Mouse (Mus musculus): ENCODE measurements around the gene Actl7a. TPM values are rescaled to one million over a fixed set of nuclear protein-coding genes. Genes with fewer than 3 reads are reported as not detected.

The Actl7a gene
- polyA plus RNA-seq, 1 experiment from 2014 or later, result not detected

- no peak overlapping the region for H3K27ac ChIP-seq (ENCODE audit: low read length)
- H3K9ac ChIP-seq (ENCODE audit: low read length), result no peak overlapping the region
- H3K27me3 ChIP-seq (ENCODE audit: control insufficient read depth, insufficient read depth, low read depth, low read length), result no peaks in the 10 kb centered on the region
- H3K4me2 ChIP-seq (ENCODE audit: low read depth, low read length), result no peak overlapping the region
- no peak overlapping the region for H3K4me3 ChIP-seq (ENCODE audit: low read length)
- no peaks in the 10 kb centered on the region for H3K4me1 ChIP-seq (replicated peaks; ENCODE audit: control insufficient read depth, insufficient read depth, low read length)
- peaks cover 31% of the 10 kb centered on the region for H3K36me3 ChIP-seq (ENCODE audit: control insufficient read depth, insufficient read depth, low read length)
- ATAC-seq (ENCODE audit: low read depth), result no peak
- H3K9me3 ChIP-seq (ENCODE audit: control insufficient read depth, low read length), result no peaks in the 10 kb centered on the region
- 94% methylated on average over 9 of the region's 9 CpGs for WGBS
These were observed 4.2 kb downstream of the Actl7a start for GRCm38 (mm10) chr4:56747456-56747855.

GRCm38 (mm10) chr4:56756021-56756420 lies 12.8 kb downstream of the Actl7a start:
- 85% methylated on average over 5 of the region's 5 CpGs for WGBS
- no peaks in the 10 kb centered on the region for H3K27me3 ChIP-seq (ENCODE audit: control insufficient read depth, insufficient read depth, low read depth, low read length)
- no peak overlapping the region for H3K27ac ChIP-seq (ENCODE audit: low read length)
- no peak overlapping the region for H3K4me2 ChIP-seq (ENCODE audit: low read depth, low read length)
- ATAC-seq (ENCODE audit: low read depth), result no peak
- no peak overlapping the region for H3K4me3 ChIP-seq (ENCODE audit: low read length)
- H3K9ac ChIP-seq (ENCODE audit: low read length), result no peak overlapping the region
- peaks cover 62% of the 10 kb centered on the region for H3K36me3 ChIP-seq (ENCODE audit: control insufficient read depth, insufficient read depth, low read length)
- no peaks in the 10 kb centered on the region for H3K9me3 ChIP-seq (ENCODE audit: control insufficient read depth, low read length)
- no peaks in the 10 kb centered on the region for H3K4me1 ChIP-seq (replicated peaks; ENCODE audit: control insufficient read depth, insufficient read depth, low read length)

- no peak for ATAC-seq (ENCODE audit: low read depth)
- 90% methylated on average over 10 of the region's 10 CpGs for WGBS
These were observed 13.9 kb downstream of the Actl7a start for GRCm38 (mm10) chr4:56756966-56757600.

GRCm38 (mm10) chr4:56757693-56758092 lies 14.5 kb downstream of the Actl7a start:
- no peak for ATAC-seq (ENCODE audit: low read depth)
- Histone ChIP-seq H3K9me3 (ENCODE audit: control insufficient read depth, low read length) (no peaks in the 10 kb centered on the region), H3K27ac (ENCODE audit: low read length) (no peak overlapping the region), H3K4me3 (ENCODE audit: low read length) (no peak overlapping the region), H3K36me3 (ENCODE audit: control insufficient read depth, insufficient read depth, low read length) (peaks cover 61% of the 10 kb centered on the region), H3K4me1 (replicated peaks; ENCODE audit: control insufficient read depth, insufficient read depth, low read length) (no peaks in the 10 kb centered on the region), H3K27me3 (ENCODE audit: control insufficient read depth, insufficient read depth, low read depth, low read length) (no peaks in the 10 kb centered on the region), H3K4me2 (ENCODE audit: low read depth, low read length) (no peak overlapping the region), H3K9ac (ENCODE audit: low read length) (no peak overlapping the region)
- WGBS, result 97% methylated on average over 1 of the region's 1 CpGs

More at GRCm38 (mm10) chr4:56756966-56757600, 13.9 kb downstream of the Actl7a start:
- H3K4me1 ChIP-seq (replicated peaks; ENCODE audit: control insufficient read depth, insufficient read depth, low read length), result no peaks in the 10 kb centered on the region
- no peak overlapping the region for H3K4me2 ChIP-seq (ENCODE audit: low read depth, low read length)
- H3K36me3 ChIP-seq (ENCODE audit: control insufficient read depth, insufficient read depth, low read length), result peaks cover 59% of the 10 kb centered on the region
- H3K9me3 ChIP-seq (ENCODE audit: control insufficient read depth, low read length), result no peaks in the 10 kb centered on the region
- no peak overlapping the region for H3K9ac ChIP-seq (ENCODE audit: low read length)
- no peak overlapping the region for H3K27ac ChIP-seq (ENCODE audit: low read length)
- H3K4me3 ChIP-seq (ENCODE audit: low read length), result no peak overlapping the region
- H3K27me3 ChIP-seq (ENCODE audit: control insufficient read depth, insufficient read depth, low read depth, low read length), result no peaks in the 10 kb centered on the region

- no peak; the same call in 1 of the 2 replicates for ATAC-seq (ENCODE audit: low read depth)
These were observed 24.7 kb downstream of the Actl7a start for GRCm38 (mm10) chr4:56767861-56768284.

GRCm38 (mm10) chr4:56768913-56769312 lies 25.7 kb downstream of the Actl7a start:
- H3K27me3 ChIP-seq (ENCODE audit: control insufficient read depth, insufficient read depth, low read depth, low read length), result no peaks in the 10 kb centered on the region
- no peaks in the 10 kb centered on the region for H3K4me1 ChIP-seq (replicated peaks; ENCODE audit: control insufficient read depth, insufficient read depth, low read length)
- ATAC-seq (ENCODE audit: low read depth), result no peak
- H3K4me3 ChIP-seq (ENCODE audit: low read length), result no peak overlapping the region
- H3K9me3 ChIP-seq (ENCODE audit: control insufficient read depth, low read length), result no peaks in the 10 kb centered on the region
- H3K36me3 ChIP-seq (ENCODE audit: control insufficient read depth, insufficient read depth, low read length), result peaks cover 64% of the 10 kb centered on the region
- H3K9ac ChIP-seq (ENCODE audit: low read length), result no peak overlapping the region
- H3K27ac ChIP-seq (ENCODE audit: low read length), result no peak overlapping the region
- H3K4me2 ChIP-seq (ENCODE audit: low read depth, low read length), result no peak overlapping the region
- 87% methylated on average over 7 of the region's 7 CpGs for WGBS

More at GRCm38 (mm10) chr4:56767861-56768284, 24.7 kb downstream of the Actl7a start:
- H3K4me1 ChIP-seq (replicated peaks; ENCODE audit: control insufficient read depth, insufficient read depth, low read length), result no peaks in the 10 kb centered on the region
- H3K27ac ChIP-seq (ENCODE audit: low read length), result no peak overlapping the region
- H3K27me3 ChIP-seq (ENCODE audit: control insufficient read depth, insufficient read depth, low read depth, low read length), result no peaks in the 10 kb centered on the region
- H3K4me2 ChIP-seq (ENCODE audit: low read depth, low read length), result no peak overlapping the region
- no peaks in the 10 kb centered on the region for H3K9me3 ChIP-seq (ENCODE audit: control insufficient read depth, low read length)
- no peak overlapping the region for H3K4me3 ChIP-seq (ENCODE audit: low read length)
- H3K9ac ChIP-seq (ENCODE audit: low read length), result no peak overlapping the region
- WGBS, result 64% methylated on average over 4 of the region's 5 CpGs
- H3K36me3 ChIP-seq (ENCODE audit: control insufficient read depth, insufficient read depth, low read length), result peaks cover 57% of the 10 kb centered on the region

- peaks cover 67% of the 10 kb centered on the region for H3K36me3 ChIP-seq (ENCODE audit: control insufficient read depth, insufficient read depth, low read length)
These were observed 27.9 kb downstream of the Actl7a start for GRCm38 (mm10) chr4:56771065-56771464.

DNA sequence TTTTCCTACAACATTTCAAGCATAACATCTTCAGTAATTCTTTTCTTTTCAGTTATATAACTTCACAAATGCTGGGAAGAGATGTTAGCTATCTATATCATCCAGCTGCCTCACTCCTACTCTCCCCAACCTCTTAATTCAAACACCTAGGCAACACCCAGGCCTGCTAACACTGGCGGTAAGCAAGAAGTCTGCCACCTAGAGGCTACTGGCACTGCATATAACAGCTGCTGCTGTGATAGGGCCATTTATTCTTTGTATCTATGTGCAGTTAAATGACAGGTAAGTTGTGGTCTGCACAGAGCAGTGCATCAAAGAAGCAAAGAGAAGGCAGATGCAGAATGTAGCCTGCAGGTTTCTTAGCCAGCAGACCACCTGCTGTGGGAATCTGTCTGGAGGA lies 48.2 kb downstream of the Actl7a start:
- Histone ChIP-seq H3K4me3 (ENCODE audit: low read length) (no peak overlapping the region), H3K9ac (ENCODE audit: low read length) (no peak overlapping the region), H3K36me3 (ENCODE audit: control insufficient read depth, insufficient read depth, low read length) (peaks cover 59% of the 10 kb centered on the region), H3K4me1 (replicated peaks; ENCODE audit: control insufficient read depth, insufficient read depth, low read length) (no peaks in the 10 kb centered on the region), H3K9me3 (ENCODE audit: control insufficient read depth, low read length) (no peaks in the 10 kb centered on the region), H3K4me2 (ENCODE audit: low read depth, low read length) (no peak overlapping the region), H3K27me3 (ENCODE audit: control insufficient read depth, insufficient read depth, low read depth, low read length) (no peaks in the 10 kb centered on the region), H3K27ac (ENCODE audit: low read length) (no peak overlapping the region)
- ATAC-seq (ENCODE audit: low read depth), result no peak
- 29% methylated on average over 1 of the region's 1 CpGs for WGBS

More at GRCm38 (mm10) chr4:56771065-56771464, 27.9 kb downstream of the Actl7a start:
- no peak overlapping the region for H3K9ac ChIP-seq (ENCODE audit: low read length)
- 68% methylated on average over 1 of the region's 1 CpGs for WGBS
- no peak for ATAC-seq (ENCODE audit: low read depth)
- no peak overlapping the region for H3K27ac ChIP-seq (ENCODE audit: low read length)
- no peaks in the 10 kb centered on the region for H3K4me1 ChIP-seq (replicated peaks; ENCODE audit: control insufficient read depth, insufficient read depth, low read length)
- H3K27me3 ChIP-seq (ENCODE audit: control insufficient read depth, insufficient read depth, low read depth, low read length), result no peaks in the 10 kb centered on the region
- no peak overlapping the region for H3K4me3 ChIP-seq (ENCODE audit: low read length)
- no peaks in the 10 kb centered on the region for H3K9me3 ChIP-seq (ENCODE audit: control insufficient read depth, low read length)
- no peak overlapping the region for H3K4me2 ChIP-seq (ENCODE audit: low read depth, low read length)

All from lung, embryonic 16.5 days (tissue).